Mouse (Mus musculus): Measurements from ENCODE around the gene 4931414P19Rik.

The 4931414P19Rik gene

GRCm38 (mm10) chr14:54605752-54606321 lies at the start of gene 4931414P19Rik:
Gene 4931414P19Rik, minus strand, starts transcription at chr14:54605993.
- peak; percentile 60 for DNase-seq (ENCODE audit: low read depth, low spot score)

- peak; percentile 86 for DNase-seq (ENCODE audit: low read depth, low spot score)
Observed at GRCm38 (mm10) chr14:54653496-54653895, 47.7 kb upstream of the 4931414P19Rik start.

GRCm38 (mm10) chr14:54652787-54653186 lies 47.0 kb upstream of the 4931414P19Rik start:
- DNase-seq (ENCODE audit: low read depth, low spot score) = no peak

GRCm38 (mm10) chr14:54651556-54651955 lies 45.8 kb upstream of the 4931414P19Rik start:
- no peak for DNase-seq (ENCODE audit: low read depth, low spot score)

- DNase-seq (ENCODE audit: low read depth, low spot score) = peak; percentile 93
Observed at GRCm38 (mm10) chr14:54650621-54651454, 45.0 kb upstream of the 4931414P19Rik start.

- no peak for DNase-seq (ENCODE audit: low read depth, low spot score)
Observed at GRCm38 (mm10) chr14:54647900-54648299, 42.1 kb upstream of the 4931414P19Rik start.

GRCm38 (mm10) chr14:54646898-54647636 lies 41.3 kb upstream of the 4931414P19Rik start:
- DNase-seq (ENCODE audit: low read depth, low spot score) = no peak

GRCm38 (mm10) chr14:54646455-54646854 lies 40.7 kb upstream of the 4931414P19Rik start:
- no peak for DNase-seq (ENCODE audit: low read depth, low spot score)

GRCm38 (mm10) chr14:54644294-54644693 lies 38.5 kb upstream of the 4931414P19Rik start:
- no peak for DNase-seq (ENCODE audit: low read depth, low spot score)

GRCm38 (mm10) chr14:54643011-54643410 lies 37.2 kb upstream of the 4931414P19Rik start:
- DNase-seq (ENCODE audit: low read depth, low spot score) = peak; percentile 47

- DNase-seq (ENCODE audit: low read depth, low spot score) = no peak
Observed at GRCm38 (mm10) chr14:54642224-54642944, 36.6 kb upstream of the 4931414P19Rik start.

- DNase-seq (ENCODE audit: low read depth, low spot score) = peak; percentile 81
Observed at GRCm38 (mm10) chr14:54641305-54641969, 35.6 kb upstream of the 4931414P19Rik start, which contains the start of gene Cdh24. Gene Cdh24, minus strand, starts transcription at chr14:54641364.

- DNase-seq (ENCODE audit: low read depth, low spot score) = no peak
Observed at GRCm38 (mm10) chr14:54640946-54641304, 35.1 kb upstream of the 4931414P19Rik start, which contains the start of gene Gm17606. Gene Gm17606, plus strand, starts transcription at chr14:54640952.

GRCm38 (mm10) chr14:54640121-54640520 lies 34.3 kb upstream of the 4931414P19Rik start:
- no peak for DNase-seq (ENCODE audit: low read depth, low spot score)

- no peak for DNase-seq (ENCODE audit: low read depth, low spot score)
Observed at GRCm38 (mm10) chr14:54638210-54638609, 32.4 kb upstream of the 4931414P19Rik start.

GRCm38 (mm10) chr14:54636954-54637353 lies 31.2 kb upstream of the 4931414P19Rik start:
- DNase-seq (ENCODE audit: low read depth, low spot score) = peak; percentile 36

GRCm38 (mm10) chr14:54634182-54634581 lies 28.4 kb upstream of the 4931414P19Rik start:
- peak; percentile 45 for DNase-seq (ENCODE audit: low read depth, low spot score)

- DNase-seq (ENCODE audit: low read depth, low spot score) = no peak
Observed at GRCm38 (mm10) chr14:54632252-54632651, 26.5 kb upstream of the 4931414P19Rik start.

- DNase-seq (ENCODE audit: low read depth, low spot score) = no peak
Observed at GRCm38 (mm10) chr14:54631240-54631599, 25.4 kb upstream of the 4931414P19Rik start.

- DNase-seq (ENCODE audit: low read depth, low spot score) = no peak
Observed at GRCm38 (mm10) chr14:54630583-54631239, 24.9 kb upstream of the 4931414P19Rik start.
